Mouse (Mus musculus) heart, postnatal 10 days (tissue): ENCODE data around the gene Adgra1. TPM values are rescaled to one million over a fixed set of nuclear protein-coding genes. Genes with fewer than 3 reads are reported as not detected.

Source experiments
- DNase-seq, 2 experiments: peaks; one replicate each; pipeline ENCODE4 v3.0.0; 2021
- intact Hi-C: fragments of 180-260 bp; cut with DNase I; formaldehyde crosslinking; loops from one replicate; pipeline ENCODE4 v1.15.1; 2025
- total RNA-seq, 2 experiments: library from RNA; stranded (reverse); gene quantifications; 2 replicates each; pipeline ENCODE4 v1.2.3; 2021

The Adgra1 gene
- total RNA-seq, 2 experiments from 2014 or later, result not detected

DNA sequence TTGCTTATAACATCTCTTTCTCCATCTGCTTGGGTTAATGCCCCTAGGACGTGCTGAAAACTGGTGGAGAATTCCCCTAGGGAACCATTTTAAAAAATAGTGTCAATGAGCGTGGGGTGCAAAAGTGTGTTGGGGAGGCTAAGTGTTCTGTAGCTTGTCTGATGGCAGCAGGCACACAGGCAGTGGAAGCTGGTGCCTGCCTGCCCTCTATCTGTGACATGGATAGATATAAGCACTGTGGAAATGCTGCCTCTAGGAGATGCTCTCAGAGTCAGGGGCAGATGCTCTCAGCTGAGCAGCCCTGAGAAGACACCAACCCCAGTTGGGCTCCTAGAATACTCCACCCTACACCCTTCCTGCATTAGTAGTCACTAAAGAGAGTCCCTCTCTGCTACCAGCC is 11.1 kb downstream of the Adgra1 start:
- DNase-seq, result no peak
- intact Hi-C loops, result no loop called here

DNA sequence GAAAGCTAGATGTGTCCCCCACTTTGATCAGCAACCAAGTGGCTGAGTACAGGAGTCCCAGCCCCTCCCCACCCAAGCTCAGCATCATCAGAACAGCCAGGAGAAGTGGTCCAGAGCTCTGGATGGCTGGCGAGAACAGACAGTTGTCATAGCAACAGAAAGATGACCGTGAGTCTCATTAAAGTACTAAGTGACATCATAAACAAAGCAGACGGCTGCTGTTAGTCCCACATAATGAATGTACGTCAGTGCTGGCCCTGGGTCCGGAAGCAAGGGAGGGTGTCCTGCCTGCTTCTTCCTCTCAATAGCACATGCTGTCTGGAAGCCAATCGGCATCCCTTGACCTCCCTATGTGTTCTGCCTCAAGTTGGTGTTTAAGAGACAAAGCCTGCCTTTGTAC is 16.2 kb downstream of the Adgra1 start:
- intact Hi-C loops, result no loop called here
- DNase-seq, result no peak

- intact Hi-C loops, result no loop called here
- no peak for DNase-seq
Observed at GRCm38 (mm10) chr7:139850677-139851076, 16.7 kb downstream of the Adgra1 start.

DNA sequence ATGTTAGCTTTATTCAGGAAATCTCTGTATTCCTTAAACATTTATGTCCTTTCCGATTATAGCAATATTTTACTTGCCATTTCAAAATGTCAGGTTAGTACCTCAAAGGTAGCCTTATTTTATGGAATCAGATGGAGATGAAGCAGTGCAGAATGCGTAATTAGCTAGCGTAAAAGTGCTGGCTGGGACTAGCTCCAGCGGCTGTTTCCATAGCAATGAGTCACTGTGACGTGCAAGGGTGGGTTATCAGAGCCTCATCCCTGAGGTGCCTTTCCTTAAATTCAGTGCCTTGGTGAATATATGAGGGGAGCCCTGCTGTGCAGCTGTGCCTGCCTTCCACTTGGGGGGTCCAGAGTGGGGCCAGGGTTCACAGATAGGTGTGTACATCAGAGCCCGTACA is 17.1 kb downstream of the Adgra1 start:
- intact Hi-C loops, result no loop called here
- DNase-seq, result no peak

DNA sequence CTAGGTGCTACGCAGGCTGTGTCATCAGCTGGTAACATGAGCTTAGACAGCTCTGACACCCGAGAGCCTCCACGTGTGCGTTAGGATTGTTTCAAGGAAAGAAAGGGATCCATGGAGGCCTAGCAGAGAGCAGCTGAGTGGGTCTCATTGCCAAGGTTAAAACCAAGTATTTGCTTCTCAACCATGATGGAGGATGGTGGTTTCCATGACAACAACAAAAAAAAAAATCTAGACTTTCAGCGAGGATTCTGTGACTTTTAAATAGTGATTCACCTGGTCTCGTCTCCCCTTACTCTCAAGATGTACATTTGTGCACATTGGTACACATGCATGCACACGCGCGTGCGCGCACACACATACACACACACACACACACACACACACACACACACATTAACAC is 21.3 kb downstream of the Adgra1 start:
- intact Hi-C loops, result no loop called here
- no peak for DNase-seq

- DNase-seq, result peak; percentile 68 to 82
- intact Hi-C loops, result loop anchor here (1.0 kb wide), 2 partner anchors 158 to 213 kb away; no protein-coding TSS in a partner anchor
Observed at GRCm38 (mm10) chr7:139861411-139861810, 27.4 kb downstream of the Adgra1 start.

DNA sequence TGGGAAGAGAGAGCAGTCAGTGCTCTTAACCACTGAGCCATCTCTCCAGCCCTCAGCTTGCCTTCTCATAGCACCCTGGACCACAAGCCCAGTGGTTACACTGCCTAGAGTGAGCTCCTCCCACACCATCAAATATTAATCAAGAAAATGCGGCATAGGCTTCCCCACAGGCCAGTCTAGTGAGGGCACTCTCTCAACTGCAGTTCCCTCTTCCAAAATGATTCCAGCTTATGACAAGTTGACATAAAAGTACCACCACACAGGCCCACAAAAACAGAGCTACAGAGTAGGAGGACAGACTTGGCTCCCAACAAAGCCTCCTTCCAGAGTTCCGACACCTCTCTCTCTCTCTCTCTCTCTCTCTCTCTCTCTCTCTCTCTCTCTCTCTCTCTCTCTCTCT is 29.1 kb downstream of the Adgra1 start:
- intact Hi-C loops, result no loop called here
- no peak for DNase-seq

GRCm38 (mm10) chr7:139864253-139864652 is 30.3 kb downstream of the Adgra1 start:
- DNase-seq, result peak in 1 of 2 experiments; percentile 16
- intact Hi-C loops, result no loop called here

GRCm38 (mm10) chr7:139864871-139865270 is 30.9 kb downstream of the Adgra1 start:
- intact Hi-C loops, result no loop called here
- DNase-seq, result no peak

DNA sequence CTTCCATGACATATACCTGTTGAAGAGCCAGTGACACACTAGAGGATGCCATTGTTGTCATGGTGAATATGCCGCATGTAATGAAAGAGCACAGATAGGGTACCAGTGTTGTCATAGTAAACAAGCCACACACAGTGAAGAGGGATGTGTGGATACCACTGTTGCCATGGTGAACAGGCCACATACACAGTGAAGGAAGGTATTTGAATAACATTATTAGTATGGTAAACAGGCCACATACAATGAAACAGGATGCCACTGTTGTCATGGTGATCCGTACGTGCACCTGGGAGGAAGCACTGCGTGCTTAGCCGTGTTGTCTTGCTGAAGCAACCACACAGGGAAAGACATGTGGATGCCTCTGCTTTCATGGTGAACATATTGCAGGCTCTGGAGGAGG is 37.0 kb downstream of the Adgra1 start:
- intact Hi-C loops, result no loop called here
- no peak for DNase-seq

DNA sequence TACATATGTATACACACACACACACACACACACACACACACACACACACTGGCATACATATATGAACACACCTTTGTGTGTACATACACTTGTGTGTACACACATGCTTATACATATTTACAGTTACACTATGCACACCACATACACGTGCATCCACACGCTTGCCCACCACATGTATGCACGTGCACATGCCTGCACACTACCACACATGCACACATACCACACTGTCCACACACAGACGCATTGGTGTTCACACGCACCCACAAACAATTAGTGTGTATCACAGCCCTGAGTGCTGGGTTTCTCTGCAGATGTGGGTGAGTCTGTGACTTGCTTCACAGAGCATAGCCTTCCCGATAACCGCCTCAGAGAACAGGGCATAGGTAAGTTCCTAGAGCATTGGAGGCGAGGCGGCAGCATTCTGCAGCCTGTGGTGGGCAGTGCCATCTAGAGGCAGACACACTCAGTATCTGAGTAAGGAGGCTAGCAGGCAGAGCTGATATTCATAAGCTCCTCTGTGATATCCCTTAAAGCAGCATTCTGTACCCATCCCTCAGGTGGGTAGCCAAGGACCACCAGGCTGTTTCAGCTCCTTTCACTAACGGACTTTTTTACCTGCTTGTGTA is 43.3 kb downstream of the Adgra1 start:
- DNase-seq, result peak; percentile 21 to 22
- intact Hi-C loops, result no loop called here

DNA sequence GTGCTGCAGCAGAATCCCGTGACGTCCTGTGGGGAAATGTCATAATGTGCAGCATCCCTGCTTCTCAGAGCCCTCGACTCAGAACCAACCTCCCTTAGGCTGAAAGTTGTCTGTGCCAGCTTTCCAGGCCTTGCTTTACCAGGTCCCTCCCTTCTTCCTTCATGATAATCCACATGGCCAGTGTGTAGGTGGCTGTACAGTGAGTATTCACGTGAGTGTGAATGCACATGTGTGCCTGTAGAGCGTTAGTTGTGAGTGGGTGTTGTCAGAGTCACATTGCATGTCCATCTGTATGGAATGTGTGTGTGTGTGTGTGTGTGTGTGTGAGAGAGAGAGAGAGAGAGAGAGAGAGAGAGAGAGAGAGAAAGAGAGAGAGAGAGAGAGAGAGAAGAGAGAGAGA is 44.1 kb downstream of the Adgra1 start:
- intact Hi-C loops, result no loop called here
- DNase-seq, result no peak

DNA sequence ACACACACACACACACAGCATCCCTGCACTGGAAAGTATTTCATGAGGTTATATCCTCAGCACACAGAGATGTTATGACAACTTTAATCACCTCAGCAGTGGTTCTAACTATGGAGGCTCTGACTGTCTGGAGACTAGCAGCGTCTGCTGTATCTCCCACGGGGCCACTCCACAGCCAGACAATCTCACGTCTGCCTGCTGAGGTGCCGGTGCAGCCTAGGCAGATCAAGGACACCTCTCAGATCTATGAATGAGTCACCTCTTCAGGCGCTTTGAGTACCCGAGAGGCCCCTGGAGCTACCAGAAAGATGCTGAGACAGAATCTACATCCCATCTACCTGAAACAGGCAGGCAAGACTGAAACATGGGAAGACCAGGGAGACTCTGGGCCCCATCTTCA is 44.6 kb downstream of the Adgra1 start:
- no peak for DNase-seq
- intact Hi-C loops, result no loop called here

DNA sequence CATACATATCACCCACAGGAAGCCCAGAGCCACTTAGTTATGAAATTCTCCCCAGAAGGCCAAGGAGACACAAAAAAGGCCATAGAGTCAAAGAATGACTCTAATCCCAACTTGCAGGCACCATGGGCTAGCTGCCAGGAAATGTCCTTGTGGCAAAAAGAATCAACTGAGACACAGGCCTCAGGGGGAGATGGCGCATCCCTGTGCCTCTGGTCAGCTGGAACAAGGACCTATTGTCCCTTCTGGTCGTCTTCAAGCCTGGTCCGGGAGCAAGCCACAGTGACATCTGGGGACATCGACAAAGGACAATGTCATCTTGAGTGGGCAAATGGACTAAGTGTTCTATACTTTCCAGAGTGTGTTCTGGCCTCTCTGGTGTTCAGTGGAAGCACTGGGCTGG is 49.6 kb downstream of the Adgra1 start:
- intact Hi-C loops, result no loop called here
- no peak for DNase-seq

- intact Hi-C loops, result no loop called here
- DNase-seq, result no peak
Observed at GRCm38 (mm10) chr7:139891779-139892178, 57.8 kb downstream of the Adgra1 start.

DNA sequence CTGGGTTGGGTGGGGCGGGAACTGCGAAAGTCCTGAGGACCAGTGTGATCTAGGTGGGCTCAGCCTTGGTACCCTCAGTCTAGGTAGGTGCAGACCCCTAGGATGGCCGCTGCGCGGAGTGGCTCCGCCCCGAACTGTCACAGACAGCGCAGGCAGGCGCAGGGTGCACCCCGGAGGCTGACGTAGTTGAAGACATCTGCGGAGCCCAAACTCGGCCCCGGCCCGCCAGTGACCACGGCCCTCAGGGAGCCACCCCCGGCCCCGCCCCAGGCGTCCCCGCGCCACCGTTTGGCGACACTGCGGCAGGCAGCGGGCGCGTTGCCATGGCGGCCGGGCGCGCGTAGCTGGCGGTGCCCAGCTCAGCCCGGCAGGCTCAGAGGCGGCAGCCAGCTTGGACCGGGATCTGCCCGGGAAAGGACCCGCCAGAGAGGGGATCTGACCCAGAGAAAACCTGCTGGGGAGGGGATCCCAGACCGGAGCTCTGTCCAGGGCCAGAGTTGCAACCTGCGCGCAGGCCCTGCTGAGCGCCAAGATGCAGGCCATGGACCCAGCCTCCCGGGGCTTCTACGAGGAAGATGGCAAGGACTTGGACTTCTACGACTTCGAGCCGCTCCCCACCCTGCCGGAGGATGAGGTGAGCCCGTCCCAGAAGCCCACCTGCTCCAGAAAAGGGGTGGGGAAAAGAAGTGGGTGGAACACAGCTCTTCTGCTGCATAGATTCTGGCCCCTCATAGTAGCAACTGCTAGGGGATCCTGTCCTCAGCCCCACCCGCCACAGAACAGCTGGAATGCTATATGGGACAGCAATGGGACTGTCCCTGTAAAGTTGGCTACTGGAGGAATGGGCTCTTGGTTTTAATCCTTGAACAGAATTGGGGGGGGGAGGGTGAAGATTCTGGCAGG is 60.9 kb downstream of the Adgra1 start, which contains the start of gene Kndc1:
Gene Kndc1, plus strand, starts transcription at position 42 of the 903 bp plus-strand sequence.
- peak; percentile 27 to 35 for DNase-seq
- intact Hi-C loops, result no loop called here

- intact Hi-C loops, result no loop called here
- DNase-seq, result no peak
Observed at GRCm38 (mm10) chr7:139896271-139896670, 62.3 kb downstream of the Adgra1 start.

DNA sequence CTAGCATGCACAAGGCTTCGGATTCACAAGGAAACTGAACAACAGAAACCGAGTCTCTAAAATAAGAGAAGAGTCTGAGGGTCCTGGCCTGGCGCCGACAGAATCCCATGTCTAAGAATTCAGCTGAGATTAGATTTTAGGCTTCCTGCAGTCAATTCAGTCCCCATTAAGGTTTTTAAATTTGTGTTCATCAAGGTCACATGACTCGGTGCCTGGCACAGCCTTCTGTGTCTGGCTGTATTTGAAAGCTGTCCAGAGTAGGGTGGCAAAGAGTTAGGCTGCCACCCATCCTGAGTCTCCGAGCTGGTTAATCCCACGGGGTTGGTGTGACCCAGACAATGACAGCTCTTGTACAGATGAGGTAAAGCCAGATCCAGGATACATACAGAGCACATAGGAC is 62.8 kb downstream of the Adgra1 start:
- no peak for DNase-seq
- intact Hi-C loops, result no loop called here

DNA sequence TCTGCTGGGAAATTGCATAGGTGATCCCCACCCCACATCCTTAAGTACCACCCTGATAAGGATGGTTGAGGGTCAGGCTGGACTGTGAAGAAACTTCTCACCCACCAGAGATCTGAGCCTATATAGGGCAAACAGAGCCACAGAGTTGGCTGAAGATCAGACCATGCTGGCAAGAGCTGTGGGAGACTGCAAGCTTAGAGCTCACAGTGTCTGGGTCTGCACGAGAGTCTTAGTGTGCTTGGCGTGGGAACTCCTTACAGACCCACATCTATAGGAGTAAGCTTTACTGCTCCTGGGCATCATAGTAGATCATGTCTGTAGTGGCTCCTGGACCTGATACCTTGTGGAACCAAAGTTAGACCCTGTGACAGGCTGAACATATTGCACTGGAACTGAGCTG is 64.6 kb downstream of the Adgra1 start:
- DNase-seq, result no peak
- intact Hi-C loops, result no loop called here

DNA sequence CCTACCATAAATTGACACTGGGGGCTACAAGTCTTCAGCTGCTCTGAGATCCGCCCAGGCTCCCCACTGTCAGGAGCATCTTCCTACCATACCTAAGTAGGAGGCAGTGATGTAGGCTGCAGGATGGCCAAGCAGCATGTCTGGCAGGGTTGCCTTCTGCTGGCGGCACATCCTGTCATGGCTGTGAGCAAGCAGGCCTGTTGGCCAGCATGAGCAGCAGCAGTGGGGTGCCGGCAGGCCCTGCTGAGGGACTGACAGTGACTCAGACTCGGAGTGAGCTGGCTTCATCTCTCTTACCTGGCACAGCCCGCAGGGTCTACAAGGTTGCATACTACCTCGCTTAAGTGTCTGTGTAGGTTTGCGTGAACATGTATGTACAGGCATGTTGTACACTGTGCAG is 65.5 kb downstream of the Adgra1 start:
- intact Hi-C loops, result no loop called here
- no peak for DNase-seq

DNA sequence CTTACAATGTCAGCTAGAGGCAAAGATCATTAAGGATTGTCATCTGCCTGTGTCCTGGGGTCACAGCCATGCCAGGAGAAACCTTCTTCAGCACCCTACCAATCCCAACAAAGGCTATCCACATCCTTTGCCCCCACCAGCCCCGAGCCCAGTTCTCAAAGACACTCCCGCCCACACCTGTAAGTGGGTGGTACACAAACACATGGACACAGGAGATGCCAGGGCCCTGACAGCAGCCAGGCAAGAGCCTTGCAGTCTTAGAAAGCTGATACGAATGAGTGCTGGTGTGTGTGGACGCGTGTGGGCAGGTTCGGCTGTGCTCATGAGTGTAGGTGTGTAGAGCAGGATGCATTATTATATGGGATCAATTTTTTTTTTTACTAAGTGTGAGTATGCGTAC is 66.5 kb downstream of the Adgra1 start:
- DNase-seq, result no peak
- intact Hi-C loops, result no loop called here

DNA sequence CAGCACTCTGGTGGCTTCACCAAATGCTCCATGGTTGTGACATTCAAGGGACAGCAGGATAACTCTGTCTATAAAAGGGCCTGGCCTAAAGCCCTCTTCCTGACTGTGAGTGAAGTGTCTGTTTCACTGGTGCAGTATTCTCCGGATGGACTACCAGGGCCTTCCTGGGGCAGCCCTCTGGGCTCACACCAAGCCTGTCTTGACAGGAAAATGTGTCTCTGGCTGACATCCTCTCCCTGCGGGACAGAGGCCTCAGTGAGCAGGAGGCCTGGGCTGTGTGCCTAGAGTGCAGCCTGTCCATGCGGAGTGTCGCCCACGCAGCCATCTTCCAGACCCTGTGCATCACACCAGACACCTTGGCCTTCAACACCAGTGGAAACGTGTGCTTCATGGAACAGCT is 66.9 kb downstream of the Adgra1 start:
- intact Hi-C loops, result no loop called here
- peak in 1 of 2 experiments; percentile 7 for DNase-seq
